Mouse (Mus musculus) urinary bladder, postnatal 25 days (tissue): ENCODE data around the gene D630023F18Rik.
A peak's percentile ranks its signal among the peaks of the same experiment; 100 is the strongest.

Experiments
- DNase-seq: peaks from one replicate; pipeline ENCODE4 v3.0.0; 2022; ENCODE audit warnings: low spot score

D630023F18Rik gene

DNA sequence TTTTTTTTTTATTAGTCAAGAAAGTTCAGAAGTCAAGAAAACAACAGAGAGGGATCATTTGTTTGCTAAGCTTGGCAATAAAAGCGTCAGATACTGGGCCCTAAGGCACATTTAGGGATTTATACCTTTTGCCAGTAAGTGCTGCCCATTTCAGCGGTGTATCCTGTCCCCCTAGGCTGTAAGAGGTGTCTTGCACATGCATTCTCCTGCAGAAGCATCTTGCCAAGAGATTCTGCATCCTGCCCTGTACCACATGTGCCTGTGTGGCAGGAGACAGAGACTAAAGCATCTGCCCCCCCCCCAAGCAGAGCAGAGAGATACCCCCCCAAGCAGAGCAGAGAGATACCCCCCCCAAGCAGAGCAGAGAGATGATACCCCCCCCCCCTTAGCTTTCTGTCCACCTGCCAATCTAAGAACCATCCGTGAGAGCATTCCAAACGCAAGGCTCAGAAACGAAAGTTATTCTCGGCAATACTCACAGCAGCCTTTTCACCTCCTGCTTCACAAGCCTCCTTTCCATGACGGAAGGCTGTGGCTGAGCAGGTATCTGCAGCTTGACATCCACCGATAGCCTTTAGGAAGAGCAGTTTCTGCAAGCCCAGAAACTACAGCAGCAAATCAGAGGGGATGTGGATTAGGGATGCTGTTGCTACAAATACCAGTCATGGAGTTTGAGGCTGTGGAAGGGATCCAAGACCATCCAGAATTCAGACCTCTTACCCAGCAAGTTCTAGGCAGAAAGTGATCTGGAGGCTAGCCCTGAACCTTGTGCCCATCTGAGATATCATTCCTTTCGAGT lies at the start of gene D630023F18Rik:
D630023F18Rik (minus strand) TSS at position 641 of the 799 bp plus-strand sequence.
- DNase-seq: no peak

GRCm38 (mm10) chr1:65171579-65171978 lies 48.6 kb upstream of the D630023F18Rik start:
- no peak for DNase-seq

DNA sequence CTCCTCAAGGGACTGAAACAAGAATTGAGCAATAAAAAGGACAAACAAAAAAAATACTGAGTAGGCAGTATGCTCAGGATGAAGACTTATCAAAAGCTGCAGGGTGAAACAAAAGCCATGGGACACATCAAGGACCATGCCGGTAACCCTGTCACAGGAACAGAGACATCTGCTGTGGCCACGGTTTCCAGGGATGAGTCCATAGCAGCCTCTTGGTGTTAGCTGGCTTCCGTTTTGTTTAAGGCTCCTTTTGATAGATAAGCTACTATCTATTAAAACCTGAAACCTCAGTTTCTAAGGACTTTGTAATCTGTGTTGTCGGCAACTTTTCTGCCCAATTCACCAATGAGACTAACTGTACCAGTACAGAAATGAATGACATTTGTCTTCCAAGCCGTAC lies 46.9 kb upstream of the D630023F18Rik start:
- no peak for DNase-seq

DNA sequence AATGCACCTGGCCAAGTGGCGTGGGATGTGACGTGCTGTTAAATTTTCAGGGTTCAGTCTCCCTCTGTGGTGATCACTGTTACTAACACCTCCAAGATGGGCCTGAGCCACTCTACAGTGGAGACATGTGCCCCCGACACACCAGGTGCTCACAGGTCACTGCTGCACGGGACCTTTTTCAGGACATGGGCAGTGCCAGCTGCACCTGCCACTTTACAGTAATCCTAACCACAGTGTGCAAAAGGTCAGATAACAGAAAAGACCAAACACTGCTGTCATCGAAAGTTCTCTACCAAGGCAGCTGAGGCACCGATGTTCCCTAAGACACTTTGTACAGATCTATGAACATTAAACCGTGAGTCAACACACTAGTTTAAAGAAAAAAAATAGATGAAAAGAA lies 46.5 kb upstream of the D630023F18Rik start:
- no peak for DNase-seq

- DNase-seq: no peak
Measured at GRCm38 (mm10) chr1:65167496-65167895, 44.5 kb upstream of the D630023F18Rik start.

GRCm38 (mm10) chr1:65162210-65162609 lies 39.2 kb upstream of the D630023F18Rik start:
- DNase-seq: no peak

DNA sequence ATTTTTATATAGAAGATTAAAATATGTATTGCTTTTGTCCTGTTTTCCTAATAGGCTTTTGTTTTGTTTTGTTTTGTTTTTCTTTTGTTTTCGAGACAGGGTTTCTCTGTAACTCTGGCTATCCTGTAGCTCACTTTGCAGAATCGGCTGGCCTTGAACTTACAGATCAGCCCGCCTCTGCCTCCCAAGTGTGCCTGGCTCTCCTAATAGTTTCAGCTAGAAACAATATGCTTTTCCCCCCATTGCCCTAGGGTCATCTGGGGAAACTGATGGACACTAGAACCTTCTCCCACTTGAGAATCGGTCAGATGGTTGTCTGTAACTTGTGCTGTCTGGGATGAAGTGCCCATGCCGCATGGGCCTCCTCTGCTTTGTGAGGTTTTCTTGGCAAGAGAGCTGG lies 33.1 kb upstream of the D630023F18Rik start:
- no peak for DNase-seq

DNA sequence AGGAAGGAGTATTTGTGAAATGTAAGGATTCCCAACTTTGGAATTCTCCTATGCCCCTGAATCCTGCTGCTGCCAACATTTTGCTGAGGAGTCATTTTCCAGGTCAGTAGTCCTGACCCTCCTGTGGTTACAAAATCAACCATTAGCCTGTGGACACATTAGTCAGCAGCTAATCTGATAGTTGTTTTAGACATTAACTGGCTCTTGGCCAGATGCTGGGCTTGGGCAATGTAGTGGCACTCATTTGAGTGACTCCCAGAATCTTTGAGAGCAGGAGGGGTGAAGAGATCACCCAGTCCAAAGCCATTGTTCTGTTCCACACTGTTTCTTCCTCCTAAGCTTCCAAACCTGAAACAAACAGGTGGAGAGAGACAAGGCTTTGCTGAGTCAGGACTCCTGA lies 31.8 kb upstream of the D630023F18Rik start:
- no peak for DNase-seq

DNA sequence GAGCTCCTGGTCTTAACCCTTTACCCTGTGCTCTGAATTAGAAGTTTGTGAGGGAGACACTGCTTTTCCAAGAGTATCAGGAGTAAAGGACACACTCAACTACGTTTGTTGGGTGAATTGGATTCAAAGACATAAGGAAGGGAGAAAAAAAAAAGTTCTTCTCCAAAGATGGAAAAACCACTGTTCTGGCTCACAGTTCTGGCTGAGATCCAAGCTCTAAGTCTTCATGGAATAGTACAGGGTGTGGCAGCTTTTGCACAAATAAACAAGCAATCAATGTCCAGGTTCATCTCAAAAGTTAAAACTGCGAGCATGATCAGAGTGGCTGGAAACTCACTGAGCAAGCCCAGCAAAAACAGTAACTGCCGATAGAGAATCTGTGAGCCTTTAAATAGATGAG lies 25.0 kb upstream of the D630023F18Rik start:
- no peak for DNase-seq

- no peak for DNase-seq
Measured at GRCm38 (mm10) chr1:65147326-65147725, 24.3 kb upstream of the D630023F18Rik start.

GRCm38 (mm10) chr1:65146601-65147000 lies 23.6 kb upstream of the D630023F18Rik start:
- no peak for DNase-seq

- no peak for DNase-seq
Measured at GRCm38 (mm10) chr1:65144783-65145182, 21.8 kb upstream of the D630023F18Rik start.

DNA sequence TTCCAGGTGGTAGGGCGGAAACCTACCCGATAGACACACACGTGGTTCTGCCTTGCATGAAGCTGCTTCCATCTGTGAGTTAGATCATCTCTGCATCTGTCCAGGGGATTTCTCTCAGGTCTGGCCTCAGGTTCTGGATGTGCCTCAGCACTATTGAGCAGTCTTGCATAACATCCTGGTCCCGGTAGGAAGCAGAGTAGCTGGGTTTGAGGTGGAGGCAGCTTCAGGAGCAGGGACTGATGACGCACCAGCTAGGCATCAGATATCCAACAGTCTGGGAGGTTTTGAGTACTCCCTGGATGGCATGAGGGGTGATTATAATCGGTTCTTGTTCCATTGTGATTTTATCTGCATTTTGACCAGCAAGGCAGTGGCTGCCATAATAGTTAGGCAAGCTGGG lies 14.5 kb upstream of the D630023F18Rik start:
- no peak for DNase-seq

DNA sequence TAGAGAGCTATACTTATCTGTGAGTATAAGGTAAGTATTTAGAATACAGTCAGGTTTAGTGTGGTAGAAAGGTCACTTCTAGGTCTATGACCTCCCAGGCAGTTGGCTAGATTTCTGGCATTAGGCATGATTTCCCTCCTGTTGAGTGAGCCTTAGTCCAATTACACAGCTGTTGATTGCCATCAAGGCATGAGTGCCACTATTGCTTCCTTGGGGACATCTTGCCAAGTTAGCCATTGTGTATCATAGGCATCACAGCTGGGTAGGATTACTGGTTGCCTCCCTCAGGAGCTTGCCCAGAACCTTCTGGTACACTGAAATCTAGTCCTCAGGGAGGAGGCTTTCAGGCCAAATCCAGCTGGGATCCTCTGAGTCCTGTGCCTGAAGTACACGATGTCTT lies 9.8 kb upstream of the D630023F18Rik start:
- DNase-seq: no peak

DNA sequence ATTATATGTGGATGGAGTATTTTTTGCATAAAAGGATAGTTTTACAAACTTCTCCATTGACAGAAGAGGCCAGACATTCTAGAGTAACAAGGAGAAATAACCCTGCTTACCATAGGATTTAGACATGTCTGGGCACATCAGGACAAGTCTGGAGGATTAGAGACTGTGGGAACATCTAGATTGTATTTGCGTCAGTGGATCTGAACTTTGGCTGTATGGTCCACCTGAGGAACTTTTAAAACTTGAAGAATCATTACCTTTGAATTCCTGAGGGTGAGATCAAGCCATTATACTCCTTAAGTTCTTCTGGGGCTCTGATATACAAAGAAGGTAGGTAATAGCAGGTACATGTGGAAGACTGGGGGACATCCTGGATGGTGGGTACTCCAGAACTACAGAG lies 8.7 kb upstream of the D630023F18Rik start:
- DNase-seq: no peak

DNA sequence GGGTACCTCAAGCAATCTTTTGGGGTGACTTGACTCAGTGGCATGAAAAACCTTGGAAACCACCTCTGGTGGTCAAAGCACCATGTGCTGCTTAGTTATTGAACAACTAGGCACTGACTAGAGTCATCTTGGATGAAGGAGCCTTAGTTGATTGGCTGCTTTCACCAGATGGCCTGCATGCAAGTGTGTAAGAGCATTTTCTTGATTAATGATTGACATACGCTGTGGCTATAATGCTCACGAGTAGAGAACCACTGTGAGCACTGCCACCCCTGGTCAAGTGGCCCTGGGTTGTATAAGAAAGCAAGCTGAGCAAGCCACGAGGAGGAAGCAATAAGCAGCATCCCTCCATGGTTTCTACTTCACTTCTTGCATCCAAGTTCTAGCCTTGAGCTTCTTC lies 7.2 kb upstream of the D630023F18Rik start:
- no peak for DNase-seq

DNA sequence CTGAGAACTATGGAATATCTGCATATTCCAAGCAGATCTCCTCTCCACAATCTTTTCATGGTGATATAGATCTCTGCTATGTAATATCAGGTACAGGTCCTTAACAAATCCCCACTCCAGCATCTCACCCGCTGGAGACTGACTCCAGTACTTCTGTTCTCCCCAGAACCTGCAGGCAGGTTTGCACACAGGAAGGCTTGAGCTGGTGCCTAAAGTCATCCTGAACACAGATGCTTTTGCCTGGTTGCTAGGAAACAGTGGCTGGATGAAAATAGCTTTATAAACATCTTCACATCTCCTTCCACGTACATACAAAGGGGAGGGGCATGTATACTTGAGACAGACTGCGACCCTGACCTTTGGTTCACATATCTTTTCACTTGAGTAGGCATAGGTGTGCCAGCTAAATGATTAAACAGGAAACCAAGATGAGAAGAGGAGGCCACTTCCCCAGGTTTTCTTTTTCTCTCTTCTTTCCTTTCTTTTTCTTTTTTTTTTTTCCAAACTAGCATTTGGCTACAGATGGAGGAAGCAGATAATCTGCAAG lies 6.7 kb upstream of the D630023F18Rik start:
- DNase-seq: no peak

- no peak for DNase-seq
Measured at GRCm38 (mm10) chr1:65119438-65119837, 3.6 kb downstream of the D630023F18Rik start, which contains the start of gene Gm28845. Gm28845 (minus strand) TSS chr1:65119558.

DNA sequence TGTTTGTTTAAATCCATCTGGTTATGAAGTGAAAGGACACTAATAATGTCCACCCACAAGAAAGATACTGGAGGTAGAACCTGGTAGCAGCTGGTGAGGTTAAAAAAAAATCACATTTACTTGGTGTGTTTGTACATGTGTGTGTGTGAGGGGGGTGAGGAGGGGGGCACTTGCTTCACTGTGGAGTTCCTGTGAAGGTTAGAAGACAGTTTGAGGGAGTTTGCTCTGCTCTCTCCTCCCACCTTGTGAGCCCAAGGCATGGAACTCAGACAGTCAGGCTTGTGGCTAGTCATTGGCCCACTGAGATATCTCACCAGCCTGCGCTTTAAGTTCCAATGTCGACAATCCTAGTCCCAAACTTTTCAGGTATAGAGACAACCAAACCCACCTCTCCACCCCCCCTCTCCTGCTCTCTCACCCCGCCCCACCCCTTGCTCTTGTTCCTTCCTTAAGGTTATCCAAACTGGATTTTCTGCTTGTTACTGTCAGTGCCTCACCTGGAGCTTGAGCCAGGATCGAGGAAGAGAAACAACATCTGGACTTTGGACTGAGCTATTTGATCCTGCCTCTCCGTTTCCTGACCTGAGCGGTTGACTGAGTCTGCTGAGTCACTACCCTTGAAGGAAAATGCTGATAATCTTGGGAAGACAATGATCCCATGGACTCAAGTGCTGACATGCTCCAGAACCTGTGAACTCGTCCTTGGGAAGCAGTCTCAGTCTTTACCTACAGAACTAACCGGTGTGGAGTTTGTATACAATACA lies 4.7 kb downstream of the D630023F18Rik start:
- no peak for DNase-seq

GRCm38 (mm10) chr1:65113536-65114172 lies 9.4 kb downstream of the D630023F18Rik start:
- no peak for DNase-seq

GRCm38 (mm10) chr1:65112807-65113196 lies 10.2 kb downstream of the D630023F18Rik start:
- DNase-seq: no peak

DNA sequence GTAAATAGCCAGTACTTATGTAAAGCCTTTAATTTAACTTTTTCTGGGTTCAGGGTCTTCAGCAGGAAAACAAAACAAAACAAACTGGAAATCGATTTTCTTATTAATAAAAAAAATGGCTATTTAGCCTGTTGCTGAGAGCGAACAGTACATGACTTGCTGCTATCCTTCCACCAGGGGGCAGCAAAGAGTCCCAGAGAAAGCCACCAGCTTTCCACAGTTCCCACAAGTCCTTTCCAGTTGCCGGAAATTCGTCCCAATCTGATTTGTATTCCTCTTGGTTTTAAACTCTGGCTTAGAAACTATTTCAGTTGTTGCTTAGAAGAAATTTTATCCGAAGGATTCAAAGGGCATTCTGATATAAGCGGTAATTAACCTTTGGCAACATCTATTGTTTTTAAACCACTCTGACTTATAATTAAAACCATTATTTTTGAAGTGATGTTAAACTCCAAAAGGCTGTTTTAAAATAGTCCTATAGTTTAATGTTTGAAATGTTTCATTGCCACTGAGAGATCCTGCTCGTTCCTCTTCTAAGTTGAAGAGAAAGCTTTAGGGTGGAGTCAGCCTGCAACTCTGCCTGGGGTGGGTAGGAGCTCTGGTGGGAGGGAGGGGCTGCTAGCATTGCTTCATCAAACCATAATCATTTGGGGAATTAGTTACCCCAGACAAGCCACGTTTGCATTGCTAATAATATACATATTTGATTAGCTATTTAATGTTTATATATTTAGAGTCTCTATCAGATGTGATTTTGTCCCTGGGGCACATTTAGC lies 10.8 kb downstream of the D630023F18Rik start:
- DNase-seq: peak; percentile 74
